Mouse (Mus musculus) heart, adult 9 months (tissue): Measurements from ENCODE around the gene Mfap5.
"Not testable (repeated sequence)": the region's sequence is repeated elsewhere in the genome, so short reads cannot be mapped to it uniquely, and the experiment has no call there.

Experiments
- DNase-seq, 2 experiments: peaks; one replicate each; pipeline ENCODE4 v3.0.0; 2022; ENCODE audit warnings: low spot score in 2 of 2

The Mfap5 gene

DNA sequence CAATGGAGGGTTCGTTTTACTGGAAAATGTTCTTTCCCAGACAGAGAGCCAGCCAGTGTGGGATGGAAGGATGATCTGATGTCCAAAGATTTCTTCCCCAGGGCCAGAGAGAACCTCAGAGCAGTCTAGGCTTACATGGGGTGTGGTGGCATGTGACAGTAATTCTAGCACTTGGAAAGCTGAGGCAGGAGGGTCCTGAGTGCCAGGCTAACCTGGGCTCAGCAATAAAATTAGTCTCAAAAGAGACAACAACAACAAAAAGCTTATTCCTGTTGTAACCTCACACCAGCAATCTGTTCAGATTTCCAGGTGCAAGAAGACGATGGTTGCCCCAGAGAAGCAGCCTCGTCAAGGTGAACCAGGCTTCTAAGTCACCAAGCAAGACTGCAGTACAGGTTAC is at the start of gene Mfap5:
TSS of gene Mfap5 (plus strand) at position 301 of the 400 bp plus-strand sequence.
- DNase-seq, result no peak

DNA sequence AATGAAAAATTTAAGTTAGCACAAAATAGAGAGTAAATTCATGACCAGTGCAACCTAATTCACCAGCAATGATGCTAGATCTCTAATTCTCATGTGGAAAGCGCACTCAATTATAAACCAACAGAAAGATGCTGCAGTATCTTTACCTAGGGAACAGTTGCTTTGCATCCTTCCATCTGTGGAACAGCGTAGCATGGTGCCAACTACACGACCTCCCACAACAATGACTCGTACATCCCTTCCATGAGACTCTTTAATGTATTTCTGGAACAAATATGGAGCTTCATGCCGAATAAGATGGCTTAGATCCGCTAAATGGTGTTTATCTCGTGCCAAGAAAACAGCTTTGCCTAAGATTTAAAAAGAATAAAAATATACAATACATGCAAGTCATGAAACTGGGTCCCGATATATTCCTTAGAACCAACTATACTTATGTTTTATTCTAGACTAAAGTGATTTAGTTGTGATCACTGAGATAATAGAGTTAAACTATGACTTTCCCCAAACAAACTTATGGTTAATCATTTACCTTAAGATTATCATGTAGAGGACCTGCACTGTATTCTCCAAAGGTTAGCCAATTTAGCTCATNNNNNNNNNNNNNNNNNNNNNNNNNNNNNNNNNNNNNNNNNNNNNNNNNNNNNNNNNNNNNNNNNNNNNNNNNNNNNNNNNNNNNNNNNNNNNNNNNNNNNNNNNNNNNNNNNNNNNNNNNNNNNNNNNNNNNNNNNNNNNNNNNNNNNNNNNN is 46.5 kb upstream of the Mfap5 start:
- DNase-seq, result no peak

- DNase-seq, result no peak
Observed at GRCm38 (mm10) chr6:122466092-122466713, 39.4 kb upstream of the Mfap5 start.

- DNase-seq, result no peak
Observed at GRCm38 (mm10) chr6:122469030-122469640, 36.5 kb upstream of the Mfap5 start.

DNA sequence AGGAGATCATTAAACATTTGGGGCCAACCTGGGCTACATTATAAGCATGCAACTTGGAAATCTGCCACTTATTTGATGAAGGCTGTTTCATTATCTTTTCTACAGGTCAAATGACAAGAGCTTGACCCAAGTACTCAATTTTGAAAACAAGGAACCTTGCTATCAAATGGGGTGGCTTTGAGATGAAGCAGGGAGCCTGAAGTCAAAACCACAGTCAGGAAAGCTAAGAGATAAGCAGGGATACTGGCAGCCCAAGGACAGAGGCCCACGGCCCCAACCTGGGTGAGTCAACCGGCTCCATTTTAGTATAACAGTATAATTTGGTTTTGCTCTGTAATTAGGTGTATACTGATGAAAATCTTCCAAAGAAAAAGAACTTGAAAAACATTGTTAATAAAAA is 35.4 kb upstream of the Mfap5 start:
- DNase-seq, result no peak

DNA sequence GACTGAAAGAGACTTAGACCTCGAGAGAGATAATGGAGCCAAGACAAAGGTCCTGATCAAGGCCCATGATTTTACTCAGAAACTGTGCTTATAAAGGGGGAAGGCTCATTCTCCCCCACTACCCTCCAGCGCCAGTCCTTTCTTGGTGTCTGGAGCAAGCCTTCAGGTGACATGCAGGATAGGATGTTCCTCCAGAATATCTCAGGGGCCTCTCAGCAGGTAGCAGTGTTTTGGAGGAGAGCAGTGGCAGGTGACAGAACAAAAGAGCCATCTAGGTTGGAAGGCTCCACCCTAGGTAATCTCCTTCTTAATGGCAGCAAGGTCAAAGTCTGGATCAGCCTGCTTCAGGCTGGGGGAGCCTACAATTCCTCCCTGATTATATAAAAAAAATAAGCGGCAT is 34.2 kb upstream of the Mfap5 start:
- DNase-seq, result not testable (repeated sequence)

DNA sequence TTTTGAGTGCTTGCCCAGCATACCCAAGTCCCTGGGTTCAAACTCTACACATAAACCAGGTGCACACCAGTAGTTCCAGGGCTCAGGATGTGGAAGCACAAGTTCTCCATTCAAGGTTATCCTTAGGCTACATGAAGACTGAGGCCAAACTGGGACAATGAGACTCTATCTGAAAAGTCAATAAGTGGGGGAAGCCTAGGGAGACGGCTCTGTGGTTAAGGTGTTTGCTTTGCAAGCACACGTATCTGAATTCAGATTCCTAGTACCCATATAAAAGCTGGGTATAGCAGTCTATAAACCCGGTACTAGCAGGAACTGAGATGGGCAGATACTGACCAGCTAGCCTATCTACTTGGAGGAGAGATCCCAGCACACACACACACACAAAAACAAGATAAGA is 27.6 kb upstream of the Mfap5 start:
- no peak for DNase-seq

DNA sequence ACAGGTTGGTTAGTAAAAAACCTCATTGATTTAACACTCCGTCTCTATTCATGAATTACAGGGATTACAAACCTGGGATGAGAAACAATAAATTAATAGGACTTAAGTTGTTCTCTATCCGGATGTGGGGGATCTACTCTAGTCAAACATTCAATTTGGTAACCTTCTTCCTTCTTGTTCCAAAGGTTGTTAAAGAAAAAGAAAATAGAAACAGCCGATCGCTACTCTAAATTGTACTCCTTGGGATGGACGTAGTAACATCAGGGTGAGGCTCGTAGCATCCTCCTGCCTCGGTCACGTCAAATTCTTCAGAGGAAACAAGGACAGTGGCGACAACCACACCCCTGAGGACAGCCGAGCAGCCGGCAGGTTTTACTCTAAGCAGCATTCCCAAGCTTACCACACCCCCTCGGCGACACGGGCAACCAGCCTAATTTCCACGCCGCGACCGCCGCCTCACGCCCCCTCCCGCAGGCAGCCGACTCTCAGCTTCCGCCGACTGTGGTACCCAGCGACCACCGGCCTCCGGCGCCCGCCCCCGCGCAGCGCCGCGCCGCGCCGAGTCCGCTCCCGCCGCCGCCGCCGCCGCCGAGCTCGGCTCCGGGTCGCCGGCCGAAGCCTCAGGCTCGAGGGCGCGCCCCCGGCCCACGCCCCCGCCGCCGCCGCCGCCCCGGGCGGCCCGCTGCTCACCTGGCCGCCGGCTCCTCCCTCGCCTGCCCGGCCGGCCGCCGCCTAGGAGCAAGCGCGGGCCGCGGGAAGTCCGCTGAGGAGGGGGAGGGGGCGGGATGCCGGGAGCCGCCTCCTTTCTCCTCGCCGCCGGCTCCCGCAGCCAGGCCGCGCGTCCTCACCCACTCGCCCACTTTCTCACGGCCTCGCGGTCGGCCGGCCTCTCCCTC is 20.0 kb upstream of the Mfap5 start:
- DNase-seq, result no peak

DNA sequence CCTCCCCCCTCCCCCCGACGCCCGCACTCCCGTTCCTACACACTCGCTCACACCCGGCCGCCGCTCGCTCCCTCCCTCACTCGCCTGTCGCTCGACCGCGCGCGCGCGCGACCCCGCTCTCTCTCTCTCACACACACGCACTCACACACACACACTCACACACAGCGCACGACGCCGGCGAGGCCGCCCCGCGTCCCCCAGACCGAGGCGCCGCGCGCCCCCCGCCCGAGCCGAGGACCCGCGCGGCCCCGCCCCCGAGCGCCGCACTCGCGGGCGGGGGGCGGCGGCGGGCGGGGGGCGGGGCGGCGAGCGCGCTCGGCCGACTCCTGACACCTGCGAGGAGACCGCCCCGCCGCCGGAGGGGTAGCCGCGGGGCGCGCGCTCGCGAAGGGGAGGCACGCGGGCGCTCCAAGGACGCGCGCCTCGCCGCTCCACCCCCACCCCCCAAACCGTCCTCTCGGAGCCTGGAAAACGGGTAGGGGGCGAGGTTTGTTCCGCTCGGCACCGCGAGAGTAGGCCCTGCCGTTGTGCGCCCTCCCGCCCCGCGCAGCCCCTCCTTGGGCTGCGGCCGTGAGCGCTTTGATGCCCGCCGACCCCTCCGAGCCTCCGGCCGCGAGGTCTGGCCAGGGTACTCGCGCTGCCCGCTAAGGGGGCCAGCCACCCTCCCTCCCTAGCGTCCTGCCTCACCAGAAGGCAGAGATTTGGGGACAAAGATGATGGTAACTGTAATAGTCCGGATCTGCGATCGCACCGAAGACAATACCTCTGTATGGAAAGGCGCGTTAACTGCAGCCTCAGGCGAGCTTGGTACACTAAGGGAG is 19.1 kb upstream of the Mfap5 start:
- DNase-seq, result no peak

- DNase-seq, result no peak
Observed at GRCm38 (mm10) chr6:122490929-122491512, 14.6 kb upstream of the Mfap5 start.

GRCm38 (mm10) chr6:122491557-122491956 is 14.1 kb upstream of the Mfap5 start:
- DNase-seq, result peak; percentile 53 to 61

DNA sequence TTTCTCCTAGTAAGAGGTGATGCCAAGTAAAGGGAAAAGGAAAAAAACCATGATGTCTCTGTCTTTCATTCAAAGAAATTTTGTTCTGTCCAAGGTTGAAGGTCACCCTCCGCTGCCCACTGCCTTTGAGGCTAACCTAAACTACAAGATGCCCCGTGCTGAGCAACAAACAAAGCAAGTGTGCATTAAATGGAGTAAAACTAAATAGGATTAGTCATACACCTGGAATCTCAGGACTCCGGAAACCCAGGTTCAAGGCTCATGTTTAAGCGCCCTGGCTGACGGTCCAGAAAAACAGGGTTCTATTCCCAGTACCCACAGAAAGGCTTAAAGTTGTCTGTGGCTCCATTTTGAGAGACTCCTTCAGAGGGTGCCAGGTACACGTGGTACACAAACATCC is 13.2 kb upstream of the Mfap5 start:
- no peak for DNase-seq

DNA sequence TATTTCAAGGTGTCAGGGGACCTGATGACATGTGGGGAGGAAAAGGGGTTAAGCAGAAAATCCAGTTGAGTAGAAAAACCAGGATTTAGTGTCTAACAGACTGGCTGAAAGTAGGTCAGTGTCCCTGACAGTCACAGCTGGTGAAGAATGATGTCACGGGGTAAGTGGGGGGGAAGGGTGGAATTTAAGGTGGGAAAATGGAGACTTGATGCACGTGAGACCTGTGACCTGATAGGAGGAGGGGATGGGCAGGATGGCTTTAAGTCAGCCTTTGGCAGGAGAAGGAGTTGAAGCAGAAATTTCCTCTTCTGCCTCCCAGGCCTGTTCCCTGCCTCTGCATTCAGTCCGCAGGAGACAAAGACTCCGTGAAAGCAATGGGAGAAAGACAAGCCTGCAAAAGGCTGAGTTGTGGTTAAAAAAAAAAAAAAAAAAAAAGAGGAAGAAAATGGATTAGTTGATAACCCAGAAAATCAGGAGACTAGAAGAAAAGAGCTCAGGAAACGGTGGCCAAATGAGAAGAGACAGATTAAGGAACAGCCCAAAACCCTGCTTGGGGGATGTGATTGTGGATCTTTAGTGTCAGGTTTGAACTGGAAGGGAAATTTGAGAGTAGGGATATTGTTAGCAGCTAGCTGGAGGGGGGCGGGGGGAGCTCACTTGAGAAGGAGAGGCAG is 11.7 kb upstream of the Mfap5 start:
- DNase-seq, result no peak

DNA sequence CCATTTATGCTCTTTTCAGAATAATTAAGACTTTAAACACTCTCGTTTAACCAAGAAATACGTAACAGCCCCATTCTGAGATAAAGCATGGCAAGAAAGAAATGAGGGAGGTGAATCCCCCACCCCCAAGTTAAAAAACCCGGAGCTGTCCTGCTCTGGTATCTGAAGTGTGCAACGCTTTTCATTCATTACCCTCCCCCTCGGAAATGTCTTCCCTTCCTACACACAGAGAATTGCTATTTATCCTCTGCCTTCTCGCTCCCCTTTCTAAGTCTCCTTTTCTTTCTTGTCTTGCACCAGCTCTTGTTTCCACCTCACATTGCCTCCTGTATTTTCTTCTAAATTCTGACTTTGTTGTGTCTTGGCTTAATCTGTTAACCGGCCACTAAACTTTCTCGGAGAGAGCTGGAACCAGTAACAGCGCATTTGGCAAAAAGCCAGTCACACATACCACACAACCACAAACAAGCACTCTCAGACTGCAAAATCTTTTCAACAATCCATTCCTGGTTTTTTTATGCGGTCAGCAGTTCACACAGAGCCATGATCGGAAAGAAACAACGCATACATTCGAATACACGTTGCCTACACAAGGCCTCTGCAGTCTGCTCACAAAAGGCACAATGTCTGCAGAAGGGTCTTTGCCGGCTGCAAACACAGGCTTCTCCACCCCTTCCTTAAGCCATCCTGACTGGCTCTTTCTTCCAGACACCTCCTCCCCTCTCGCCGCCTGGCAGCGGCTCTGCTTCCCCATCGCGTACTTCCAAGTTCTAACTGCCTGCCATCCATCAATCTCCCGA is 10.4 kb upstream of the Mfap5 start:
- peak; percentile 23 to 38 for DNase-seq

DNA sequence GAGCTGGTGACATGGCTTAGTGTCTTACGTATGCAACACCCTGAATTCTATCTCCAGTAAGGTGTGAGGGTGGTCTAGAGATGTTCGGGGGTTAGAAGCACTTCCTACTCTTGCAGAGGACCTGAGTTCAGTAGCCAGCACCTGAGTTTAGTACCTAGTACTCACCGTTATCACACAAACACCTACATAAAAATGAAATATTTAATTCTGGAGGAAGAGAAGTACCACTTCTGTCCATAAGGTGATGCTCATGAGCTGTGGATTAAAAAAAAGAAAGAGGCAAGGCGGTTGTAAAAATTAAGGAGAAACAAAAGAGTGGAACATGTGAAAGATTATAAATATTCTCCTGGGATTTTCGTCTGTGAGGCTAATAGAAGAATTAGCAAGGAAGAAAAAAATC is 9.1 kb upstream of the Mfap5 start:
- peak; percentile 11 to 22 for DNase-seq

GRCm38 (mm10) chr6:122498661-122499060 is 7.0 kb upstream of the Mfap5 start, which contains the start of gene Rimklb:
Rimklb (minus strand) TSS chr6:122498761.
- no peak for DNase-seq

DNA sequence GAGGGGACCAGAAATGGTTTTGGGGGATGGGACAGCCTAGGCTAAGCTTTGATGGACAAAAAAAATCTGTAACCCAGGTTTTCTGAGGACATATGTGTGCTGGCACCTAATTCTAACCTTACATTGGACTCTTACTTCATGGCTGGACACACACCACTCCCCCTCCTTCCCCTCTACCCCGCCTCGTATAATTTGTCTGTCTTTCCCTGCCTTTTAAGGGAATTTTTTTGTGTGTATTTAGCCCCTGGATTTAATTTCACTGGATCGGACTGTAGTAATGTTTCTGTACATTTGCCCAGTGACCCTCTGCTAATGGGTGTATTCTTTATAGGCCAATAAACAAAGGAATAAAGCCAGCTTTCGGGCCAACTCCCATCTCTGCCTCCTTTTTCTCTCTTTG is 604 bp upstream of the Mfap5 start:
- no peak for DNase-seq

DNA sequence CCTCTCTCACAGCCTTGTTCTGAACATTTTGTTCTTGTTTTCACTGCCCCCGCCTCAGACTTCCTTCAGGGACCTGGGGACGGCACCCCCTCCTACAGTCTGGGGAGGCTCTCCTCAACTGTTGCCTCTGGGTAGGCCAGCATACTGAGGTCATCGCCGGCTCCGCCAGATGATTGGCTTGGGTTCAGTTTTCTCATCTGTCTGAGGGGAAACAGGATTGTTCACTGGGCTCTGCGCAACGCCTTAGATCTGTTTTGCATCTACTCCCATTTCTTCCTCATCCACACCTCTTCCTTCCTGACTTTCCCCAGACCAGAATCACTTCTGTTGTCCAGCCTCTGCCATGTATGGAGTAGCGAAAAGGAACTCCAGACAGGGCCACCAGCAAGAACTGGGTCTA is 2.8 kb downstream of the Mfap5 start:
- DNase-seq, result peak; percentile 85 to 86
